Mouse (Mus musculus): Measurements from ENCODE around the gene Zfp933. TPM values are rescaled to one million over a fixed set of nuclear protein-coding genes. Genes with fewer than 3 reads are reported as not detected.
"Not testable (repeated sequence)": the region's sequence is repeated elsewhere in the genome, so short reads cannot be mapped to it uniquely, and the experiment has no call there.

The Zfp933 gene
- polyA plus RNA-seq, 1 experiment from 2014 or later = 8.6 TPM

- not testable (repeated sequence) for H3K4me1 ChIP-seq, H3K4me3 ChIP-seq, H3K4me2 ChIP-seq, H3K27ac ChIP-seq, H3K36me3 ChIP-seq, H3K27me3 ChIP-seq, H3K9ac ChIP-seq
- 93% methylated on average over 1 of the region's 1 CpGs for WGBS
- H3K9me3 ChIP-seq = peaks cover 13% of the 10 kb centered on the region
- peak; percentile 53; the same call in 1 of the 2 replicates for ATAC-seq (ENCODE audit: insufficient number of reproducible peaks, insufficient read depth, low FRiP score, low TSS enrichment, low read depth)
Measured at GRCm38 (mm10) chr4:147795308-147795707, 52.9 kb downstream of the Zfp933 start.

GRCm38 (mm10) chr4:147794026-147794665 is 54.0 kb downstream of the Zfp933 start:
- not testable (repeated sequence) for H3K27ac ChIP-seq; ATAC-seq (ENCODE audit: insufficient number of reproducible peaks, insufficient read depth, low FRiP score, low TSS enrichment, low read depth); H3K4me2 ChIP-seq; H3K36me3 ChIP-seq; H3K27me3 ChIP-seq; H3K4me3 ChIP-seq; H3K4me1 ChIP-seq; H3K9ac ChIP-seq
- H3K9me3 ChIP-seq = peaks cover 13% of the 10 kb centered on the region
- WGBS = 91% methylated on average over 3 of the region's 3 CpGs

GRCm38 (mm10) chr4:147793390-147793916 is 54.7 kb downstream of the Zfp933 start:
- H3K27ac ChIP-seq, H3K4me3 ChIP-seq, H3K4me2 ChIP-seq, H3K36me3 ChIP-seq, H3K9ac ChIP-seq, H3K4me1 ChIP-seq, H3K27me3 ChIP-seq: not testable (repeated sequence)
- H3K9me3 ChIP-seq = peaks cover 13% of the 10 kb centered on the region
- 64% methylated on average over 2 of the region's 2 CpGs for WGBS
- peak; percentile 69; the same call in 1 of the 2 replicates for ATAC-seq (ENCODE audit: insufficient number of reproducible peaks, insufficient read depth, low FRiP score, low TSS enrichment, low read depth)

GRCm38 (mm10) chr4:147791729-147792128 is 56.4 kb downstream of the Zfp933 start:
- ATAC-seq (ENCODE audit: insufficient number of reproducible peaks, insufficient read depth, low FRiP score, low TSS enrichment, low read depth); H3K4me3 ChIP-seq; H3K27ac ChIP-seq; H3K36me3 ChIP-seq; H3K4me1 ChIP-seq; H3K9ac ChIP-seq; H3K4me2 ChIP-seq; H3K27me3 ChIP-seq: not testable (repeated sequence)
- peaks cover 13% of the 10 kb centered on the region for H3K9me3 ChIP-seq

Other genes starting within 250 kb of the Zfp933 start
- gene Zfp979, start 205.9 kb downstream of the Zfp933 start, polyA plus RNA-seq (2015; fragmentation: Nextera tagmentation; extraction: Ambion mirVana) = 2.4 and 2.8 TPM in 2 replicates
- not detected in 2 replicates for gene Zfp534, start 145.8 kb downstream of the Zfp933 start, polyA plus RNA-seq (2015; fragmentation: Nextera tagmentation; extraction: Ambion mirVana)
- gene Zfp984, start 38.6 kb downstream of the Zfp933 start, polyA plus RNA-seq (2015; fragmentation: Nextera tagmentation; extraction: Ambion mirVana) = 7.6 TPM in 2 replicates
- 46.1 and 51.3 TPM in 2 replicates for gene Miip, start 20.4 kb upstream of the Zfp933 start, polyA plus RNA-seq (2015; fragmentation: Nextera tagmentation; extraction: Ambion mirVana)
- 13.8 and 14.9 TPM in 2 replicates for gene Fv1, start 20.6 kb upstream of the Zfp933 start, polyA plus RNA-seq (2015; fragmentation: Nextera tagmentation; extraction: Ambion mirVana)
- 34.3 and 34.6 TPM in 2 replicates for gene Mfn2, start 56.3 kb upstream of the Zfp933 start, polyA plus RNA-seq (2015; fragmentation: Nextera tagmentation; extraction: Ambion mirVana)
- gene Plod1, start 88.4 kb upstream of the Zfp933 start, polyA plus RNA-seq (2015; fragmentation: Nextera tagmentation; extraction: Ambion mirVana) = 68.6 and 76.3 TPM in 2 replicates
- gene 2510039O18Rik, start 92.5 kb upstream of the Zfp933 start, polyA plus RNA-seq (2015; fragmentation: Nextera tagmentation; extraction: Ambion mirVana) = 14.3 and 17.7 TPM in 2 replicates
- gene Nppb, start 137.4 kb upstream of the Zfp933 start, polyA plus RNA-seq (2015; fragmentation: Nextera tagmentation; extraction: Ambion mirVana) = 0.28 and 0.95 TPM in 2 replicates
- 0.25 and 10.7 TPM in 2 replicates for gene Nppa, start 152.4 kb upstream of the Zfp933 start, polyA plus RNA-seq (2015; fragmentation: Nextera tagmentation; extraction: Ambion mirVana)
- gene Clcn6, start 190.5 kb upstream of the Zfp933 start, polyA plus RNA-seq (2015; fragmentation: Nextera tagmentation; extraction: Ambion mirVana) = 8.7 and 8.8 TPM in 2 replicates
- gene Mthfr, start 190.7 kb upstream of the Zfp933 start, polyA plus RNA-seq (2015; fragmentation: Nextera tagmentation; extraction: Ambion mirVana) = 20.8 and 22.4 TPM in 2 replicates
- 9.7 and 10.1 TPM in 2 replicates for gene Agtrap, start 239.7 kb upstream of the Zfp933 start, polyA plus RNA-seq (2015; fragmentation: Nextera tagmentation; extraction: Ambion mirVana)

Measured in embryonic facial prominence, embryonic 13.5 days (tissue).